Mouse (Mus musculus) MEL (cell line): Measurements from ENCODE around the gene Ppp2r2c. TPM values are rescaled to one million over a fixed set of nuclear protein-coding genes. Genes with fewer than 3 reads are reported as not detected.

Experiments used
- DNase-seq: peaks from one replicate; pipeline ENCODE4 v3.0.0; 2011; ENCODE audit warnings: low read depth, low spot score
- H3K27ac ChIP-seq: 2 replicates; pipeline ENCODE4 v1.5.1; 2012; ENCODE audit warnings: low read depth, mild to moderate bottlenecking, control low read depth, low read length, moderate library complexity; ENCODE audit not compliant: control insufficient read depth
- H3K27me3 ChIP-seq, 2 experiments: fragments of 150-350 bp in 1 of 2; sonication (generic) in 1 of 2; 2 replicates each; pipeline ENCODE4 v1.6.1; 2012; ENCODE audit warnings: low read length in 2 of 2, mild to moderate bottlenecking in 2 of 2, improper control_type of control experiment in 1 of 2, moderate library complexity in 1 of 2; ENCODE audit not compliant: insufficient read depth in 2 of 2, control insufficient read depth in 1 of 2
- H3K36me3 ChIP-seq, 2 experiments: 2 replicates each; pipeline ENCODE4 v1.6.1; 2012 to 2014; ENCODE audit warnings: low read length in 2 of 2, improper control_type of control experiment in 1 of 2, inconsistent platforms in 1 of 2, mild to moderate bottlenecking in 1 of 2; ENCODE audit not compliant: insufficient read depth in 2 of 2, control insufficient read depth in 1 of 2
- H3K4me1 ChIP-seq, 2 experiments: fragments of 150-350 bp in 1 of 2; sonication (generic) in 1 of 2; 2 replicates each; pipeline ENCODE4 v1.6.1; 2012; ENCODE audit warnings: low read length in 2 of 2, improper control_type of control experiment in 1 of 2, mild to moderate bottlenecking in 1 of 2; ENCODE audit not compliant: insufficient read depth in 2 of 2, control insufficient read depth in 1 of 2
- H3K4me3 ChIP-seq, 2 experiments: fragments of 150-350 bp in 1 of 2; sonication (generic) in 1 of 2; 2 replicates each; pipeline ENCODE4 v1.5.1; 2012; ENCODE audit warnings: low read depth in 2 of 2, low read length in 2 of 2, mild to moderate bottlenecking in 2 of 2, moderate library complexity in 2 of 2, control low read depth in 1 of 2, improper control_type of control experiment in 1 of 2; ENCODE audit not compliant: control insufficient read depth in 1 of 2, insufficient read depth in 1 of 2
- H3K79me2 ChIP-seq: 2 replicates; pipeline ENCODE4 v1.6.1; 2012; ENCODE audit warnings: mild to moderate bottlenecking, low read length, moderate library complexity; ENCODE audit not compliant: control insufficient read depth, poor library complexity, insufficient read depth
- H3K9ac ChIP-seq: 2 replicates; pipeline ENCODE4 v1.6.1; 2012; ENCODE audit warnings: low read depth, mild to moderate bottlenecking, control low read depth, low read length, moderate library complexity; ENCODE audit not compliant: control insufficient read depth, poor library complexity, severe bottlenecking
- H3K9me3 ChIP-seq: fragments of 150-350 bp; sonication (generic); replicated peaks from 2 replicates; pipeline ENCODE4 v1.6.1; 2012; ENCODE audit warnings: mild to moderate bottlenecking, low read length, improper control_type of control experiment, moderate library complexity; ENCODE audit not compliant: insufficient read depth
- BHLHE40 ChIP-seq: IDR thresholded peaks from 2 replicates; pipeline ENCODE4 v1.6.1; 2012; ENCODE audit warnings: low read depth, mild to moderate bottlenecking, inconsistent platforms, low read length, improper control_type of control experiment, borderline replicate concordance
- CHD2 ChIP-seq: IDR thresholded peaks from 2 replicates; pipeline ENCODE4 v1.6.1; 2011; ENCODE audit warnings: low read length, improper control_type of control experiment
- CTCF ChIP-seq, 3 experiments: IDR thresholded peaks in 2 of 3; conservative IDR thresholded peaks in 1 of 3; 2 replicates each; pipeline ENCODE4 v1.5.1; 2011 to 2012; ENCODE audit warnings: low read length in 3 of 3, low read depth in 2 of 3, mild to moderate bottlenecking in 2 of 3, improper control_type of control experiment in 1 of 3, inconsistent platforms in 1 of 3, mixed read lengths in 1 of 3, moderate library complexity in 1 of 3; ENCODE audit not compliant: control insufficient read depth in 1 of 3, insufficient read depth in 1 of 3, poor library complexity in 1 of 3, severe bottlenecking in 1 of 3
- EP300 ChIP-seq, 2 experiments: IDR thresholded peaks; 2 replicates each; pipeline ENCODE4 v1.6.1; 2011; ENCODE audit warnings: improper control_type of control experiment in 2 of 2, low read length in 2 of 2, low read depth in 1 of 2, mild to moderate bottlenecking in 1 of 2
- ETS1 ChIP-seq: IDR thresholded peaks from 2 replicates; pipeline ENCODE4 v1.6.1; 2012; ENCODE audit warnings: low read depth, mild to moderate bottlenecking, inconsistent platforms, low read length, improper control_type of control experiment, moderate library complexity
- GABPA ChIP-seq: IDR thresholded peaks from 2 replicates; pipeline ENCODE4 v1.6.1; 2012; ENCODE audit warnings: low read depth, mild to moderate bottlenecking, inconsistent platforms, low read length, improper control_type of control experiment, moderate library complexity
- HCFC1 ChIP-seq: IDR thresholded peaks from 2 replicates; pipeline ENCODE4 v1.6.1; 2012; ENCODE audit warnings: low read depth, mild to moderate bottlenecking, inconsistent platforms, low read length, improper control_type of control experiment, moderate library complexity
- KAT2A ChIP-seq: conservative IDR thresholded peaks from 2 replicates; pipeline ENCODE4 v1.6.1; 2012; ENCODE audit warnings: low read depth, low read length, improper control_type of control experiment, inconsistent platforms
- MAFK ChIP-seq: IDR thresholded peaks from 2 replicates; pipeline ENCODE4 v1.6.1; 2011; ENCODE audit warnings: low read depth, mild to moderate bottlenecking, low read length, improper control_type of control experiment, borderline replicate concordance
- MAZ ChIP-seq: IDR thresholded peaks from 2 replicates; pipeline ENCODE4 v1.6.1; 2012; ENCODE audit warnings: low read depth, mild to moderate bottlenecking, inconsistent platforms, low read length, improper control_type of control experiment
- MXI1 ChIP-seq: IDR thresholded peaks from 2 replicates; pipeline ENCODE4 v1.6.1; 2011; ENCODE audit warnings: mild to moderate bottlenecking, low read depth, low read length, improper control_type of control experiment
- NELFE ChIP-seq: IDR thresholded peaks from 2 replicates; pipeline ENCODE4 v1.6.1; 2011; ENCODE audit warnings: low read depth, low read length, improper control_type of control experiment
- POLR2A ChIP-seq, 2 experiments: IDR thresholded peaks; 2 replicates each; pipeline ENCODE4 v1.6.1; 2011 to 2012; ENCODE audit warnings: low read length in 2 of 2, mild to moderate bottlenecking in 2 of 2, control low read depth in 1 of 2, improper control_type of control experiment in 1 of 2, low read depth in 1 of 2, moderate library complexity in 1 of 2; ENCODE audit not compliant: control insufficient read depth in 1 of 2, insufficient read depth in 1 of 2, poor library complexity in 1 of 2
- POLR2AphosphoS2 ChIP-seq: IDR thresholded peaks from 2 replicates; pipeline ENCODE4 v1.6.1; 2011; ENCODE audit warnings: low read length, improper control_type of control experiment
- POLR2AphosphoS5 ChIP-seq: IDR thresholded peaks from 2 replicates; pipeline ENCODE4 v1.6.1; 2012; ENCODE audit warnings: low read depth, borderline replicate concordance, mild to moderate bottlenecking, inconsistent platforms, low read length, moderate library complexity, mixed read lengths
- SIN3A ChIP-seq: IDR thresholded peaks from 2 replicates; pipeline ENCODE4 v1.6.1; 2012; ENCODE audit warnings: low read length, improper control_type of control experiment, inconsistent platforms
- SMC3 ChIP-seq: IDR thresholded peaks from 2 replicates; pipeline ENCODE4 v1.6.1; 2011; ENCODE audit warnings: low read depth, low read length, improper control_type of control experiment
- TBP ChIP-seq: IDR thresholded peaks from 2 replicates; pipeline ENCODE4 v1.8.0; 2011; ENCODE audit warnings: low read depth, low read length, improper control_type of control experiment
- UBTF ChIP-seq: IDR thresholded peaks from 2 replicates; pipeline ENCODE4 v1.6.1; 2012; ENCODE audit warnings: low read depth, mild to moderate bottlenecking, inconsistent platforms, low read length, improper control_type of control experiment, moderate library complexity, borderline replicate concordance; ENCODE audit not compliant: insufficient read depth
- USF1 ChIP-seq: IDR thresholded peaks from 2 replicates; pipeline ENCODE4 v1.6.1; 2014; ENCODE audit warnings: low read depth, mild to moderate bottlenecking, inconsistent platforms, low read length, improper control_type of control experiment, moderate library complexity
- ZC3H11A ChIP-seq: IDR thresholded peaks from 2 replicates; pipeline ENCODE4 v1.6.1; 2012; ENCODE audit warnings: low read depth, mild to moderate bottlenecking, inconsistent platforms, low read length, improper control_type of control experiment
- ZKSCAN1 ChIP-seq: IDR thresholded peaks from 2 replicates; pipeline ENCODE4 v1.6.1; 2012; ENCODE audit warnings: low read depth, mild to moderate bottlenecking, inconsistent platforms, low read length, improper control_type of control experiment, moderate library complexity
- ZNF384 ChIP-seq: IDR thresholded peaks from 2 replicates; pipeline ENCODE4 v1.6.1; 2012; ENCODE audit warnings: low read depth, mild to moderate bottlenecking, inconsistent platforms, low read length, improper control_type of control experiment
- polyA plus RNA-seq, 2 experiments: library from polyadenylated mRNA; stranded (reverse) in 1 of 2; unstranded in 1 of 2; fragments of >175 nt in 1 of 2; fragments of >200 nt in 1 of 2; gene quantifications; 2 replicates each; pipeline versions ENCODE4 v1.2.1 to v1.2.4; 2012; ENCODE audit warnings: low replicate concordance in 2 of 2, low read depth in 1 of 2; ENCODE audit not compliant: insufficient read length in 2 of 2, insufficient read depth in 1 of 2, missing spikeins in 1 of 2
- total RNA-seq: library from RNA; depleted of rRNA; stranded (reverse); fragments of 300-350 nt; gene quantifications from 2 replicates; pipeline ENCODE4 v1.2.3, GENCODE M21; 2012

Ppp2r2c gene
- total and polyA plus RNA-seq, 3 experiments, result not detected

DNA sequence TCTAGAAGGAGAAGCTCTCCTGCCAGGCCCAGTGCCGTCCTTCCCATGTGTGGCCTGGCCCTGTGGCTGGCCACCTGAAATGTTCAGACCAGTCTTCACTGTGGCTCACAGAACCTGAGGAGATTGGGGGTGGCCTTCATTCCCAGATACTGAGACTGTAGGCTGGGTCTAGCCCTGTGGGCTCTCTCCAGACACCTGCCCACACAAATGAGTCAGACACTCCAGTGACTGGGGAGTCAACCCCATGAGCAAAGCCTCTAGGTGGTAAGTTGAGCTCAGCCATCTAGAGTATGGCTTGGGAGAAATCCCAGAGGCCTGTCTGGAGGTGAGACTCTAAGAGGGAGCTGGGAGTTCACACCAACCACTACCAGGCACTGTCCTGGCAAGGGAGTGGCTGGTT lies 53.6 kb downstream of the Ppp2r2c start:
- TF ChIP-seq SMC3, result no peak
- TF ChIP-seq ETS1, result no peak
- TF ChIP-seq MXI1, result no peak
- no peak for TF ChIP-seq ZKSCAN1
- no peaks in the 10 kb centered on the region for H3K27me3 ChIP-seq
- H3K36me3 ChIP-seq, result no peaks in the 10 kb centered on the region
- H3K4me3 ChIP-seq, result no peak overlapping the region
- no peak overlapping the region for H3K9ac ChIP-seq
- no peak for DNase-seq
- no peaks in the 10 kb centered on the region for H3K4me1 ChIP-seq
- H3K79me2 ChIP-seq, result no peaks in the 10 kb centered on the region
- no peak overlapping the region for H3K27ac ChIP-seq
- H3K9me3 ChIP-seq, result no peaks in the 10 kb centered on the region

DNA sequence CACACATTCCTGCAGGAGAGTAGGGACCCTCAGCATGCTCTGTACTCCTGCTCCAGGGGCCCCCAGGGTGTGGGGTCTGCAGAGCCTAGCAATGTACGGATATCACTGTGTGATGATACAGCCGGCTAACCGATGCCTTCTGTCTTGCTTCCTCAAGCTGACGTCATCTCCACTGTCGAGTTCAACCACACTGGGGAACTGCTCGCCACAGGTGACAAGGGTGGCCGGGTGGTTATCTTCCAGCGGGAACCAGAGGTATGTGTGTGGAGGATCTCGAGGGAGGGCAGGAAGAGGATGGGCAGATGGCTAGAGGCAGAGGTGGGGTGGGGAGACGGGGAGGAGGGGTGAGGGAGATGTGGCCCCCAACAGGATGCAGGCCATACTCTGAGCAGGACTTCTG lies 54.5 kb downstream of the Ppp2r2c start:
- Histone ChIP-seq H3K27me3 (no peaks in the 10 kb centered on the region), H3K36me3 (no peaks in the 10 kb centered on the region), H3K4me1 (no peaks in the 10 kb centered on the region), H3K9me3 (no peaks in the 10 kb centered on the region), H3K79me2 (no peaks in the 10 kb centered on the region), H3K4me3 (no peak overlapping the region), H3K27ac (no peak overlapping the region), H3K9ac (no peak overlapping the region)
- DNase-seq, result no peak
- TF ChIP-seq ETS1 (no peak), ZC3H11A (no peak), BHLHE40 (no peak), HCFC1 (no peak), CHD2 (no peak), ZNF384 (no peak), EP300 (IDR thresholded peaks at IDR 0.05; ENCODE audit: low read depth in 1 of 2, low read length in 2 of 2) (no peak), ZKSCAN1 (no peak), TBP (no peak), USF1 (no peak), MAZ (no peak), UBTF (no peak)

DNA sequence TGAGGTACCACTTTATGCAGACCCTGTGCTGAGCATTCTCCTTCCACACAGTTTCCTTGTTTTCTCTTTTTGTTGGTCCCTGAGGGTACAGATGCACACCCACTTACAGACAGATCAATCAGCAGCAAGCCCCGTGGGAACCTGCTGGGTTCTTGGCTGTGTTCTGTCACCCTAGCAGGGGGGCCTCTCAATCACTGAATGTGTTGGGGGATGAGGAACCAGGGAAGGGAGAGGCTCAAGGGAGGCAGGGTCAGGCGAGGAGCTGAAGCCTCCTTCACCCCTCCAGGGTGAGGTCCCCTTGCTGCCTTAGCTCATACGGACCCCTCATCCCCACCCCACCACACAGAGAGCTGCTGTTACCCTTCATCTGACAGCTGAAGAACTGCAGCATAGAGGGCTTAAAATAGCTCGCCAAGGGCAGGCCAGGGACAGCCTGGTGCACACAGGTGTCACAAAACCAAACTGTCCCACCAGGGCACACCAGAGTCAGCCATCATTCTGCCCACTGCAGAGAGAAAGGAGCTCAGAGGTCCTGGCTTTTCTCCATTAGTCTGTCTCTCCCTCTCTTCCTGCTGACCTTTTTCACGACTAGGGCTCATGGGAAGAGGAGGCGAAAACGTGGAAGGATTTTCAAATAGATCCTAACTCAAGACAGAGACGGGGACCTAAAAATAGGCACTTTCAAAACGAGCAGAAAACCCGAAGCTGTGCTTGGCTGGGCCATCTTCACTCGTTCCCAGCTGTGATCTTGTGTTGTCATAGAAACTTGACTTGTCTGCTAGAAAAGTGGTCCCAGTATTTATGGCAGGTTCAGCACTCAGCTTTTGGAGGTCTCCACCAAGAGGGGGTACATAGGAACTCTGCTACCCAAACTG lies 55.8 kb downstream of the Ppp2r2c start:
- TF ChIP-seq ZC3H11A (no peak), CTCF (IDR thresholded peaks at IDR 0.05 in 2 of 3, conservative IDR thresholded peaks at IDR 0.05 in 1 of 3; ENCODE audit: control insufficient read depth in 1 of 3, insufficient read depth in 1 of 3, low read depth in 2 of 3, low read length in 3 of 3, poor library complexity in 1 of 3, severe bottlenecking in 1 of 3) (no peak), KAT2A (no peak), SIN3A (no peak), EP300 (IDR thresholded peaks at IDR 0.05; ENCODE audit: low read depth in 1 of 2, low read length in 2 of 2) (no peak), NELFE (no peak), POLR2AphosphoS2 (no peak), POLR2A (IDR thresholded peaks at IDR 0.05; ENCODE audit: control insufficient read depth in 1 of 2, insufficient read depth in 1 of 2, low read depth in 1 of 2, low read length in 2 of 2, poor library complexity in 1 of 2) (no peak), POLR2AphosphoS5 (no peak), MAFK (no peak), GABPA (no peak), USF1 (no peak)
- Histone ChIP-seq H3K9me3 (no peaks in the 10 kb centered on the region), H3K4me3 (no peak overlapping the region), H3K4me1 (no peaks in the 10 kb centered on the region), H3K36me3 (no peaks in the 10 kb centered on the region), H3K27ac (no peak overlapping the region), H3K79me2 (no peaks in the 10 kb centered on the region), H3K9ac (no peak overlapping the region), H3K27me3 (no peaks in the 10 kb centered on the region)
- no peak for DNase-seq
